Mouse (Mus musculus) embryonic facial prominence, embryonic 14.5 days (tissue): Measurements from ENCODE around the gene Adamts3. TPM values are rescaled to one million over a fixed set of nuclear protein-coding genes. Genes with fewer than 3 reads are reported as not detected.

Experiments
- ATAC-seq: fragments of 200-750 bp; cut with Nextera tagmentation; 2 replicates; pipeline ENCODE4 v1.8.0; 2017; ENCODE audit warnings: low read depth, moderate number of reproducible peaks, moderate TSS enrichment
- DNase-seq: peaks from one replicate; pipeline ENCODE4 v3.0.0-alpha.2; 2015; ENCODE audit warnings: low spot score
- H3K27ac ChIP-seq: fragments of 300-500 bp; sonication (generic); replicated peaks from 2 replicates; pipeline ENCODE4 v1.5.1; 2014; ENCODE audit warnings: low read depth, mild to moderate bottlenecking, low read length, moderate library complexity
- H3K27me3 ChIP-seq: fragments of 300-500 bp; sonication (generic); replicated peaks from 2 replicates; pipeline ENCODE4 v1.6.1; 2014; ENCODE audit warnings: low read length; ENCODE audit not compliant: control insufficient read depth, insufficient read depth
- H3K36me3 ChIP-seq: fragments of 300-500 bp; sonication (generic); 2 replicates; pipeline ENCODE4 v1.6.1; 2014; ENCODE audit warnings: low read length, mixed read lengths; ENCODE audit not compliant: control insufficient read depth, insufficient read depth
- H3K4me1 ChIP-seq: fragments of 300-500 bp; sonication (generic); 2 replicates; pipeline ENCODE4 v1.6.1; 2014; ENCODE audit warnings: antibody characterized with exemption, low read length; ENCODE audit not compliant: control insufficient read depth, insufficient read depth
- H3K4me2 ChIP-seq: fragments of 300-500 bp; sonication (generic); 2 replicates; pipeline ENCODE4 v1.6.1; 2014; ENCODE audit warnings: low read depth, mild to moderate bottlenecking, low read length, moderate library complexity, mixed read lengths
- H3K4me3 ChIP-seq: fragments of 300-500 bp; sonication (generic); 2 replicates; pipeline ENCODE4 v1.5.1; 2014; ENCODE audit warnings: low read depth, mild to moderate bottlenecking, low read length
- H3K9ac ChIP-seq: fragments of 300-500 bp; sonication (generic); 2 replicates; pipeline ENCODE4 v1.6.1; 2014; ENCODE audit warnings: low read depth, mild to moderate bottlenecking, low read length, moderate library complexity, mixed read lengths
- H3K9me3 ChIP-seq: fragments of 300-500 bp; sonication (generic); 2 replicates; pipeline ENCODE4 v1.6.1; 2016; ENCODE audit warnings: low read length; ENCODE audit not compliant: control insufficient read depth
- WGBS: fragments of 180-500 bp; shearing (Covaris S2); extraction: QIAGEN DNeasy Blood & Tissue Kit; methylation state at CpG from one replicate; pipeline ENCODE4 v1.1.7; 2014; 5-methylcytosine and 5-hydroxymethylcytosine counted together
- polyA plus RNA-seq: library from polyadenylated mRNA; unstranded; fragments of >200 nt; fragmentation: Nextera tagmentation; extraction: Ambion mirVana; gene quantifications from 2 replicates; pipeline ENCODE4 v1.2.1, GENCODE M21; 2014

Adamts3 gene
- polyA plus RNA-seq, 1 experiment from 2014 or later = 6.5 TPM

DNA sequence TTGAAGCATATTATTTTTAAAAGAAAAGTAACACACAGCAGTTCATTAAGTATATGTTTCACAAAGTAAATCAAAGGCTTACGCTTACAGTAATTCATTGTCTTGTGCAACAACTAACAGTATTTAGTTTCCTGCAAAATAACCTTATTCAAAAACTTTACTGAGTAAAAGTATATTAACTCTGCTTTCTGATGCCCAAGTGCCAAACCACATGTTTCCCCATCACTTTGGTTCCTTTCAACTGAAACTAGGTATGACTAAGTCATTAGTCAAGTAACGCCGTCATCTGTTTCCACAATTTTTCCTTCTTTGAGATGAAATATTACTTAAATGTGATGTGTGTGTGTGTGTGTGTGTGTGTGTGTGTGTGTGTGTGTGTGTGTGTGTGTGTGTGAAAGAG lies 89.4 kb downstream of the Adamts3 start:
- 89% methylated on average over 3 of the region's 3 CpGs for WGBS
- Histone ChIP-seq H3K4me2 (no peak overlapping the region), H3K4me1 (no peaks in the 10 kb centered on the region), H3K9ac (no peak overlapping the region), H3K9me3 (no peaks in the 10 kb centered on the region), H3K27ac (no peak overlapping the region), H3K27me3 (no peaks in the 10 kb centered on the region), H3K36me3 (no peaks in the 10 kb centered on the region), H3K4me3 (no peak overlapping the region)
- no peak for ATAC-seq
- DNase-seq = no peak

- H3K36me3 ChIP-seq = no peaks in the 10 kb centered on the region
- no peaks in the 10 kb centered on the region for H3K9me3 ChIP-seq
- whole genome bisulfite sequencing = 88% methylated on average over 5 of the region's 5 CpGs
Measured at GRCm38 (mm10) chr5:89784635-89785034, 98.5 kb downstream of the Adamts3 start.

DNA sequence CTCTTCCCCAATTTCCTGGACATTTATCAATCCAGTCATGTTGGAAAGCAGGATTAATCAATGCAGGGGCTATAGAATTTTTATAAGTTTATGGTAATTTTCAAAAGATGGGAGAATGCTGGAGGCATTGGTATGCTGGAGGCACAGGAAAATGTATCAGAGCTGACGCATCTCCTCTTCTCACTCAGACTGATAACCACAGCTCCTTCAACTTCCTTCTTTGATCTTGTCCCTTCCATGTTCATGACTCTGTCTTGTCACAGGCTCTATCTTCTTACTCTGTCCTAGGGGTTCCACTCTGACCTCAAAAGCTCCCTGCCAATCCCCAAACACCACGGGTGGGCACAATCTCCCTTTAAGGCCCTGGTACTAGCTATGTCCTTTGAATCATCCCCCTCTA lies 103.3 kb downstream of the Adamts3 start:
- Histone ChIP-seq H3K4me3 (no peak overlapping the region), H3K9me3 (no peaks in the 10 kb centered on the region), H3K27ac (no peak overlapping the region), H3K9ac (no peak overlapping the region), H3K27me3 (no peaks in the 10 kb centered on the region), H3K4me1 (no peaks in the 10 kb centered on the region), H3K4me2 (no peak overlapping the region), H3K36me3 (no peaks in the 10 kb centered on the region)
- ATAC-seq (no peak), DNase-seq (no peak)
- WGBS = 80% methylated on average over 2 of the region's 2 CpGs

More at GRCm38 (mm10) chr5:89784635-89785034, 98.5 kb downstream of the Adamts3 start:
- DNase-seq = no peak
- H3K4me2 ChIP-seq = no peak overlapping the region
- H3K4me3 ChIP-seq = no peak overlapping the region
- no peak overlapping the region for H3K27ac ChIP-seq
- H3K27me3 ChIP-seq = no peaks in the 10 kb centered on the region
- no peak overlapping the region for H3K9ac ChIP-seq
- H3K4me1 ChIP-seq = no peaks in the 10 kb centered on the region
- ATAC-seq = no peak

DNA sequence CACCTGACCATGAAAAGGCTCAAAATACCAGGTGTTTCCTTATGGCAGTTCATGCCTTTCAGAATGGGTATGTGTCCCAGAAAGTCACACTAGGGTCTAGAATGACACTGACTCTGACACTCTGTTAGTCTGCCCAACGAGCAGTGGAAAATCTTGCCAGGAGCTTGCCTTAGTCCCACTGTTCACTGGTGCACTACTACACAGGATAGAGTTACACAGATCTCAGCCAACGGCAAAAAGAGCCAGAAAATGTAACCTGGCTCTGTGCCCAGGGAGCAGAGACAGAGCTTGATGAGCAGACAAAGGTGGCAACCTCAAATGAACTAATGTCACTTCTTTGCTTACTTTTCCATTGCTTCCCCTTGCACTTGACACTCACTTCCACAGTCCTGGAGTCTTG lies 104.5 kb downstream of the Adamts3 start:
- DNase-seq (peak; percentile 57), ATAC-seq (peak; percentile 85)
- WGBS = 46% methylated on average over 2 of the region's 2 CpGs

DNA sequence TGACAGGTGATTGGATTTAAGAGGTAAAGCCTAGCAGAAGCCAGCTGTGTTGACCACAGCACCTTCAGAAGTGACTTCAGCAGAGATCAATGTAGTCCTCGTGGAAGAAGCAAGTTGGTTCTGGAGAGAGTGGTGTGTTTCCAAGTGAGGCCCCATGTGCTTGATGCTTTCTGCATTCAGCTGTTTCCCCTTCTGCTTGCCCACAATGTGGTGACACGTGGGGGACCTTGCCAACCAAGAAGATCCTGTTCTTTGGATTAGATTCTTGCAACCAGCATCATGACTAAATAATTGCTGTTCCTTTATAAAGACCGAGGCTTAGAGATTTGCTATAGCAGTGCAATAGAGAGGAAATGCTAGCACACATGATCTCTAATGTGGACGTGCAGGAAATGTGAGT lies 105.7 kb downstream of the Adamts3 start:
- no peaks in the 10 kb centered on the region for H3K27me3 ChIP-seq
- H3K9ac ChIP-seq = no peak overlapping the region
- no peaks in the 10 kb centered on the region for H3K36me3 ChIP-seq
- DNase-seq (no peak), ATAC-seq (no peak)
- no peak overlapping the region for H3K4me3 ChIP-seq
- H3K9me3 ChIP-seq = no peaks in the 10 kb centered on the region
- H3K4me2 ChIP-seq = no peak overlapping the region
- H3K4me1 ChIP-seq = no peaks in the 10 kb centered on the region
- no peak overlapping the region for H3K27ac ChIP-seq
- WGBS = 69% methylated on average over 4 of the region's 4 CpGs

More for the DNA sequence above, 104.5 kb downstream of the Adamts3 start:
- no peaks in the 10 kb centered on the region for H3K9me3 ChIP-seq
- H3K4me2 ChIP-seq = no peak overlapping the region
- H3K9ac ChIP-seq = no peak overlapping the region
- no peaks in the 10 kb centered on the region for H3K27me3 ChIP-seq
- H3K4me1 ChIP-seq = no peaks in the 10 kb centered on the region
- H3K4me3 ChIP-seq = no peak overlapping the region
- H3K27ac ChIP-seq = no peak overlapping the region
- H3K36me3 ChIP-seq = no peaks in the 10 kb centered on the region

GRCm38 (mm10) chr5:89770655-89771355 lies 112.3 kb downstream of the Adamts3 start:
- no peak overlapping the region for H3K9ac ChIP-seq
- H3K4me1 ChIP-seq = no peaks in the 10 kb centered on the region
- no peaks in the 10 kb centered on the region for H3K36me3 ChIP-seq
- no peak overlapping the region for H3K4me2 ChIP-seq
- 68% methylated on average over 4 of the region's 4 CpGs for WGBS
- DNase-seq (no peak), ATAC-seq (no peak)
- H3K9me3 ChIP-seq = no peaks in the 10 kb centered on the region
- no peak overlapping the region for H3K4me3 ChIP-seq
- no peak overlapping the region for H3K27ac ChIP-seq
- no peaks in the 10 kb centered on the region for H3K27me3 ChIP-seq

- Histone ChIP-seq H3K4me2 (no peak overlapping the region), H3K4me3 (no peak overlapping the region), H3K9me3 (no peaks in the 10 kb centered on the region), H3K9ac (no peak overlapping the region), H3K36me3 (no peaks in the 10 kb centered on the region), H3K27ac (no peak overlapping the region), H3K27me3 (no peaks in the 10 kb centered on the region), H3K4me1 (no peaks in the 10 kb centered on the region)
- WGBS = 14% methylated on average over 11 of the region's 11 CpGs
- ATAC-seq = peak; percentile 55; the same call in 1 of the 2 replicates
- peak; percentile 34 for DNase-seq
Measured at GRCm38 (mm10) chr5:89763189-89764187, 119.6 kb downstream of the Adamts3 start.

DNA sequence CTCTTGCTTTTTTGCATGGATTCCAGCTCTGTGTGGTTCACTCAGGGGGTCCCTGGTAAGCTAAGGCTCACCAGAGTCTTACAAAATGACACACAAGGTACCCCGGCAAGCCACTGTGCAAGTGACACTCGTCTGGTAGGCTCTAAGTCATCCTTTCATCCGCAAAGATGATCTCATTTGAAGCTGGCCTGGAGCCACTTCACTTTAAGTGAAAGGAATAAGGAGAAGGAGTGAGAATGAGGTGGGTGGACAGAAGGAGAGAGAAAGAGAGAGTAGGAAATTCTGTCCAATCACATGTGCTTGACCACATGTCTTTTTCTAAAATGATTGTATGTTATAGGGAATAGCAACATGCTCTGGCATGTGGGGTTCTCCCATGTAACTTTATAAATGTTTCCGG lies 122.8 kb downstream of the Adamts3 start:
- H3K4me1 ChIP-seq = no peaks in the 10 kb centered on the region
- no peak overlapping the region for H3K27ac ChIP-seq
- H3K4me2 ChIP-seq = no peak overlapping the region
- H3K27me3 ChIP-seq = no peaks in the 10 kb centered on the region
- H3K9ac ChIP-seq = no peak overlapping the region
- 78% methylated on average over 4 of the region's 4 CpGs for WGBS
- no peak for ATAC-seq
- no peak overlapping the region for H3K4me3 ChIP-seq
- H3K36me3 ChIP-seq = no peaks in the 10 kb centered on the region
- DNase-seq = no peak
- no peaks in the 10 kb centered on the region for H3K9me3 ChIP-seq
